Mouse (Mus musculus) liver, embryonic 14.5 days (tissue): ENCODE measurements around the gene Arl3. TPM values are rescaled to one million over a fixed set of nuclear protein-coding genes. Genes with fewer than 3 reads are reported as not detected.

Experiments used
- ATAC-seq: fragments of 200-750 bp; cut with Nextera tagmentation; 2 replicates; pipeline ENCODE4 v1.8.0; 2017; ENCODE audit warnings: moderate number of reproducible peaks, mild to moderate bottlenecking, moderate library complexity; ENCODE audit not compliant: insufficient read depth
- DNase-seq, 3 experiments: peaks; one replicate each; pipeline ENCODE4 v3.0.0-alpha.2; 2012 to 2013; ENCODE audit warnings: low read depth in 3 of 3, low spot score in 3 of 3
- H3K27ac ChIP-seq: fragments of 300-500 bp; sonication (generic); 2 replicates; pipeline ENCODE4 v1.5.1; 2014; ENCODE audit warnings: moderate library complexity, mild to moderate bottlenecking, control low read depth, inconsistent platforms
- H3K27me3 ChIP-seq: fragments of 300-500 bp; sonication (generic); 2 replicates; pipeline ENCODE4 v1.6.1; 2014; ENCODE audit warnings: mild to moderate bottlenecking, low read length, moderate library complexity; ENCODE audit not compliant: control insufficient read depth, insufficient read depth
- H3K36me3 ChIP-seq: fragments of 300-500 bp; sonication (generic); replicated peaks from 2 replicates; pipeline ENCODE4 v1.6.1; 2014; ENCODE audit warnings: low read depth; ENCODE audit not compliant: control insufficient read depth, insufficient read depth
- H3K4me1 ChIP-seq, 2 experiments: fragments of 200-500 bp in 1 of 2; fragments of 300-500 bp in 1 of 2; sonication (generic) in 1 of 2; replicated peaks; 2 replicates each; pipeline ENCODE4 v1.6.1; 2012 to 2014; ENCODE audit warnings: antibody characterized with exemption in 1 of 2, inconsistent platforms in 1 of 2, low read length in 1 of 2; ENCODE audit not compliant: control insufficient read depth in 2 of 2, insufficient read depth in 2 of 2
- H3K4me2 ChIP-seq: fragments of 300-500 bp; sonication (generic); 2 replicates; pipeline ENCODE4 v1.6.1; 2014; ENCODE audit warnings: low read depth, mild to moderate bottlenecking, control low read depth, moderate library complexity
- H3K4me3 ChIP-seq, 2 experiments: fragments of 200-500 bp in 1 of 2; fragments of 300-500 bp in 1 of 2; sonication (generic) in 1 of 2; 2 replicates each; pipeline ENCODE4 v1.5.1; 2012 to 2014; ENCODE audit warnings: low read depth in 2 of 2, low read length in 2 of 2, mild to moderate bottlenecking in 2 of 2, control low read depth in 1 of 2, inconsistent platforms in 1 of 2, moderate library complexity in 1 of 2; ENCODE audit not compliant: insufficient read depth in 1 of 2
- H3K9ac ChIP-seq: fragments of 300-500 bp; sonication (generic); replicated peaks from 2 replicates; pipeline ENCODE4 v1.6.1; 2014; ENCODE audit warnings: mild to moderate bottlenecking, control low read depth, moderate library complexity
- H3K9me3 ChIP-seq: fragments of 300-500 bp; sonication (generic); 2 replicates; pipeline ENCODE4 v1.6.1; 2016; ENCODE audit warnings: low read length, mixed read lengths; ENCODE audit not compliant: control insufficient read depth
- CTCF ChIP-seq: IDR thresholded peaks from 2 replicates; pipeline ENCODE4 v1.5.1; 2016; ENCODE audit warnings: antibody characterized with exemption, low read depth, control low read depth
- EP300 ChIP-seq: IDR thresholded peaks from 2 replicates; pipeline ENCODE4 v1.6.1; 2016; ENCODE audit warnings: antibody characterized with exemption, low read depth
- WGBS: fragments of 180-500 bp; shearing (Covaris S2); extraction: QIAGEN DNeasy Blood & Tissue Kit; methylation state at CpG from one replicate; pipeline ENCODE4 v1.1.7; 2014; ENCODE audit not compliant: insufficient replicate concordance; 5-methylcytosine and 5-hydroxymethylcytosine counted together
- polyA plus RNA-seq, 2 experiments: library from polyadenylated mRNA; depleted of rRNA in 1 of 2; stranded (reverse) in 1 of 2; unstranded in 1 of 2; fragments of >200 nt; fragmentation: Nextera tagmentation in 1 of 2; extraction: Ambion mirVana in 1 of 2; gene quantifications; 2 replicates each; pipeline versions ENCODE4 v1.2.1 to v1.2.3; 2012 to 2014

Gene Arl3
- polyA plus RNA-seq, 2 experiments = 17.1 to 27.6 TPM

DNA sequence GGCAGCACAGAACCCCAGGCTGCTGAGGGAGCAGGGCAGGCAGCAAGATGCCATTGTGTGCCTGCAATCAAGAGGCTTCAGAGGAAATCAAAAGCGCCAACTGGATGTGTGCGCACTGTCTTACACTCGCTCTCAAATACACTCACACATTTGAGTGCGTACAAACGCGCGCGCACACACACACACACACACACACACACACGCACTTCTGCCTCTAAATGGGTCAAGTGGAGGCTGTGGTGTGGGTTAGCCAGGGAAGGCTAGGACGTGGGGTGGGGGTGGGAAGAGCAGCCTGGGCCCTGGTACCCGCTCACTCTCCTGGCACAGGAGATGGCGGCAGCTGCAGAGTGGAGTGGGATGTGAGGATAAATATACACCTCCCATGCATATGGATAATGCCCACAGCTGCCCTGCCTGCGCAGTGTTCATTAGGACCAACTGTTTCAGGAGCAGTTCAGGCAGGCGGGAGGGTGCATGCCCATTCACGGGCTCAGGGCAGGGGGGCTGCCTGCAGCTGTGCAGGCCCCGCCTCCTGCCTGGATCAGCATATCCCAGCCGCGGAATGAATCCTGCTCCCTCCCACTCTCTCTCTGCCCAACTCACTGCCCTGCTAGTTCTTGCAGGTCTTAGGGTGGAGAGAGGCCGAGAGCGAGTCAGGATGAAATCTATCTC lies 49.4 kb downstream of the Arl3 start:
- Histone ChIP-seq H3K36me3 (no peaks in the 10 kb centered on the region), H3K27me3 (peaks cover 6% of the 10 kb centered on the region; the same call in 1 of the 2 replicates), H3K4me3 (no peak overlapping the region), H3K4me1 (peaks cover 19 to 37% of the 10 kb centered on the region in 2 experiments), H3K4me2 (peak overlapping the region; percentile 23), H3K9me3 (no peaks in the 10 kb centered on the region), H3K9ac (no peak overlapping the region), H3K27ac (no peak overlapping the region)
- DNase-seq = no peak
- WGBS = 22% methylated on average over 20 of the region's 20 CpGs
- no peak for TF ChIP-seq EP300
- no peak for TF ChIP-seq CTCF
- no peak for ATAC-seq

DNA sequence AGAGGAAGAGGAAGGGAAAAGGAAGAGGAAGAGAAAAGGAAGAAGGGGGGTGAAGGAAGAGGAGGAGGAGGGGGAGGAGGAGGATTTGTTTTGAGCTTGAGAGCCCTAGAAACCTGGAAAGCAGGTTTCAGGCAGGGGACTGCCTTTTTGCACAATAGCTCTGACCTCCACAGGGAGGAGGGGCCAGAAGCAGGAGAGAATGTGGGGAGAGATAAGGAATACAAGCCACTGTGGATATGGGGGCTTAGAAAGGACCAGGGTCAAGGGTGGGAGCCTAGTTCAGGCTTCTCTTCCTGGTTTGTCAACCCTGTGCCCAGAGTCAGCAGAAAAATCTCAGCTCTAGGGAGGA lies 49.9 kb downstream of the Arl3 start:
- Histone ChIP-seq H3K27me3 (peaks cover 6% of the 10 kb centered on the region; the same call in 1 of the 2 replicates), H3K4me2 (no peak overlapping the region; the same call in 1 of the 2 replicates), H3K27ac (no peak overlapping the region), H3K36me3 (no peaks in the 10 kb centered on the region), H3K9ac (no peak overlapping the region), H3K4me1 (peaks cover 19 to 34% of the 10 kb centered on the region in 2 experiments), H3K4me3 (no peak overlapping the region), H3K9me3 (no peaks in the 10 kb centered on the region)
- DNase-seq (no peak), ATAC-seq (no peak)
- TF ChIP-seq CTCF (no peak), EP300 (no peak)

DNA sequence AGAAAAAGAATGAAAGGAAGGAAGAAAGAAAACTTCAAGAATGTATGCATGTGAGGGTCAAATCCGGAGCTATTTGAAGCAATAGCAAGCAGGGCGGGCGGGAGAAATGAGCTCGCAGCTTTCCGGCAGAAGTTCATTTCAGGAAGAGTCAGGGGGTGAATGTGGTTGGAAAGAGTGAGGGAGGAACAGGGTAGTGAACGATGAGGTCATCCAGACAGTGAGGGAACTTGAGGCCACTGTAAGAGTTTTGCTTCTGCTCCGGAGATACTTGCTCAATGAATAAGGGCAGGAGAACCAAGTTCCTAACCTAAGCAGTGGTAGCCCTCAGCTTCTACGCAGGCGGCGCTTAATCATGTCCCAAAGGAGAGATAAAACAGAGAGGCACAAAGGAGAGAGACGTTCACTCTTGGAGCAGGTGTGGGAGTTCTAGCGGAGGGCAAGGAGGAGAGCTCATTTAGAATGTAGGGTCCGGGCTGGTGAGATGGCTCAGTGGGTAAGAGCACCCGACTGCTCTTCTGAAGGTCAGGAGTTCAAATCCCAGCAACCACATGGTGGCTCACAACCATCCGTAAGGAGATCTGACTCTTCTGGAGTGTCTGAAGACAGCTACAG lies 50.5 kb downstream of the Arl3 start:
- ATAC-seq (no peak), DNase-seq (peak in 1 of 3 experiments; percentile 31)
- H3K27ac ChIP-seq = no peak overlapping the region
- no peak overlapping the region for H3K9ac ChIP-seq
- peaks cover 19 to 34% of the 10 kb centered on the region in 2 experiments for H3K4me1 ChIP-seq
- H3K36me3 ChIP-seq = no peaks in the 10 kb centered on the region
- peaks cover 6% of the 10 kb centered on the region; the same call in 1 of the 2 replicates for H3K27me3 ChIP-seq
- peak overlapping the region; percentile 44 for H3K4me2 ChIP-seq
- 8% methylated on average over 15 of the region's 15 CpGs for WGBS
- H3K4me3 ChIP-seq = no peak overlapping the region
- no peak for TF ChIP-seq EP300
- no peak for TF ChIP-seq CTCF
- H3K9me3 ChIP-seq = no peaks in the 10 kb centered on the region

DNA sequence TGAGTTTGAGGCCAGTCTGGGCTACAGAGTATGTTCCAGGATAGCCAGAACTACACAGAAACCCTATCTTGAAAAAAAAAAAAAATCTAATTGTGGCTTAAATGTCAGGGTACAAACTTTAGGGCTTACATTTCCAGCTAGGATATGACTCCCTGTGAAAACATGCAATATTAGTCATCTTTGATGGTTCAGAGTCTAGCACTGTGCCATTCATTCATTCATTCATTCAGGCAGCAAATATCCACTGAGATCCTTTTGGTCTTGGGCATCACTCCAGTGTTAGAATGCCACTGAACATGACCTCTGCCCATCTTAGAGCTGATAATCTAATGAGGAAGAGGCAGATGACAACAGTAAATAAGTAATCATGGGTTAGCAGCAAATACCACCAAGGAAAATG lies 51.3 kb downstream of the Arl3 start:
- Histone ChIP-seq H3K4me1 (peaks cover 19 to 34% of the 10 kb centered on the region in 2 experiments), H3K9ac (no peak overlapping the region), H3K4me2 (no peak overlapping the region), H3K27ac (no peak overlapping the region), H3K4me3 (no peak overlapping the region), H3K9me3 (no peaks in the 10 kb centered on the region), H3K36me3 (no peaks in the 10 kb centered on the region; the same call in 1 of the 2 replicates), H3K27me3 (peaks cover 6% of the 10 kb centered on the region; the same call in 1 of the 2 replicates)
- ATAC-seq = no peak
- DNase-seq = no peak
- TF ChIP-seq CTCF = no peak
- TF ChIP-seq EP300 = no peak

DNA sequence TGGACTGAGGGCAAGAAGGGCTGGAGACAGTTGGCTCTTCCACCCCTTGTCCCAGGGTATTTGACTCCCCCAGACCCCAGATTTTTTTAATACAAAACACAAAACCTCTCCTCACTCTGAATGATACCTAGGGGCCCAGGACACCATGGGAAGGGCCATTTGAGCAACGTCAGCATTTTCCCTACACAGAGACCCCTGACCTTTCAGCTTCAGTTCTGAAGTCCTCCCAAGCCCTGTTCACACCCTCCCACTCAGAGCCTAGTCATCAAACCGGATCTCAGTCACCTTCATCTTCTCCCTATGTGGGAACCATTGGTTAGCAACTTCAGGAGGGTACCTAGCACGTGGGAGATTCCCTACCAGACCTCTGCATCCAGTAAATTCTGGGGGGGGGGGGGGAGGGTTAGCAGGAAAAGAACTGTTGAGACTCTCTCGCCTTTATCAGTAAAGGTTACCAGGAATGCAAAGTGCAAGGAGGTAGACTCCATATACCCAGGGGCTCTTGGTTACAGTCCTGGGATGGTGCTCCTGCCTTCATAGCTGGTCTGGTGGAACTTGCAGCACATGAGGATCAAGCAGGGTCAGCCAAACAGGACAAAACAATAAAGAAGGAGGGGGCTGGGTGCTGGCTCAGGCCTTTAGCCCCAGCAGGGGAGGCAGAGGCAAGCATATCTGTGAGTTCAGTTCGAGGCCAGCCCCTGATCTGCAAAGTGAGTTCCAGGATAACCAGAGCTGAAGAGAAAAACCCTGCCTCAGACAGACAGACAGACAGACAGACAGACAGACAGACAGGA lies 54.0 kb downstream of the Arl3 start:
- WGBS = 14% methylated on average over 5 of the region's 5 CpGs
- Histone ChIP-seq H3K4me2 (peak overlapping the region; percentile 11), H3K9ac (no peak overlapping the region), H3K27ac (no peak overlapping the region), H3K4me3 (no peak overlapping the region), H3K36me3 (peaks cover 18% of the 10 kb centered on the region), H3K4me1 (peaks cover 14 to 28% of the 10 kb centered on the region in 2 experiments), H3K9me3 (no peaks in the 10 kb centered on the region), H3K27me3 (peaks cover 6% of the 10 kb centered on the region; the same call in 1 of the 2 replicates)
- TF ChIP-seq EP300 = no peak
- no peak for TF ChIP-seq CTCF
- ATAC-seq (no peak), DNase-seq (no peak)
